Mouse (Mus musculus) stomach, postnatal 0 days (tissue): ENCODE measurements around the gene Klhl42.
A peak's percentile ranks its signal among the peaks of the same experiment; 100 is the strongest.

Experiments
- CTCF ChIP-seq: IDR thresholded peaks from 2 replicates; pipeline ENCODE4 v1.5.1; 2016; ENCODE audit warnings: antibody characterized with exemption, low read depth, mild to moderate bottlenecking, moderate library complexity
- EP300 ChIP-seq: optimal IDR thresholded peaks from 2 replicates; pipeline ENCODE3; 2016; ENCODE audit warnings: antibody characterized with exemption

- TF ChIP-seq CTCF (peak; percentile 39; the same call in 1 of the 2 replicates), EP300 (no peak)
Measured at GRCm38 (mm10) chr6:147042291-147043290, 48.6 kb upstream of the Klhl42 start, which contains the start of gene Mrps35.
